Mouse (Mus musculus): Measurements from ENCODE around the gene Pnrc1. TPM values are rescaled to one million over a fixed set of nuclear protein-coding genes. Genes with fewer than 3 reads are reported as not detected.
A peak's percentile ranks its signal among the peaks of the same experiment; 100 is the strongest.

The Pnrc1 gene
- polyA plus RNA-seq, 1 experiment: 54.9 TPM

DNA sequence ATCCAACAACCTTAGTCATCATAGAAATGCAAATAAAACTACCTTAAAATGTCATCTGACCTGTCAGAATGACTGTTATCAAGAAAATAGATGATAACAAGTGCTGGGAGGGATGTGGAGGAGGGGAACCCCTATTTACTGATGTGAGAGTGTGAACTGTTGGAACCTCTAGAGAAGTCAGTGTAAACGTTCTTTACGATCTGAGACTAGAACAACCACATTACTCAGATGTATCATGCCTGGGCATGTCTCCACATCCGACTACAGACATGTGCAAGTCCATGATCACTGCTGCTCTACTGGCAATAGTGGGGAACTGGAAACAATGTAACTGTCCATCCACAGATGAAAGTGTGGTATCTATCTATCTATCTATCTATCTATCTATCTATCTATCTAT is 16.5 kb downstream of the Pnrc1 start:
- no peak for DNase-seq (ENCODE audit: extremely low spot score in 1 of 2, low spot score in 1 of 2)

DNA sequence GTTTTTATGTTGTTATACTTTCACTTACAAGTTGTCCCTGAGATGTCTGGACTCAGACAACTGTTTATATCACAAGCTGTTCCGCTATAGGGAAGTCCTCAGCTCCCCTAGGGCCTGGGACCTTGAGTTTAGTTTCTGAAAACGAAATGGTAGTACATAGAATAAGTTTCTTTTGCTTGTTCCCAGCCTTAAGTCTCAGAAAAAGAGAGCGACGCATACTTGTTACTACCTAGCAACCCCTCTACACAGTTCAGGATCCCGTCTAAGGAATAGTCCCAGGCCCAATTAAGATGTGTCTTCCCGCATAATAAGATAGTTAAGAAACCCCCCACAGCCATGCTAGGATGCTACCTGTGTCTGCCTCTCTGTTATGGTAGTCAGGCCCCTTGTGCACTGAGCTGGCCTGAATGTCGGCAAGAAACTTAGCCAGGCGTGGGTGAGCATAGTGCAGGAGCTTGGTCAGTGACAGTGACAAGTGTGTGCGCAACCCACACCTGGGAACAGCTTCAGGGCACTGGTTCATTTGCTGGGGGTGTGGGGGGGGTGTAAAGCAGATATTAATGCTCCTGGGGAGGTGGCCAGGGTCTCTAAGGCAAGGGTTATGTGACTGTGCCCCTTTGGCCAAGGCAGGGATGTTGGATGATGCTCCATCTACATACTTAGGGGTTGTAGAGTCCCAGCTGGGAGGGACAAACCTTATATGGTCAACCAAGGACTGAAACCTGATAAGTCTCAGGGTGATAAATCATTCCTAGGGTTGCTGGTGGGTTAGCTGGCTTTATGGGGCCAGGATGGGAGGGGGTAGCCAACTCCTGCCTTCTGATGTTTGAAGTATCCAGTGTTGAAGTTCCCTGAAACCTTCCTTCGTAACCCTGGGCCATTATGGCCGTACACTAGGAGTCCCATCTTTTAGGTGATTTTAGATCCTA is 19.3 kb downstream of the Pnrc1 start:
- DNase-seq (ENCODE audit: extremely low spot score in 1 of 2, low spot score in 1 of 2): no peak

DNA sequence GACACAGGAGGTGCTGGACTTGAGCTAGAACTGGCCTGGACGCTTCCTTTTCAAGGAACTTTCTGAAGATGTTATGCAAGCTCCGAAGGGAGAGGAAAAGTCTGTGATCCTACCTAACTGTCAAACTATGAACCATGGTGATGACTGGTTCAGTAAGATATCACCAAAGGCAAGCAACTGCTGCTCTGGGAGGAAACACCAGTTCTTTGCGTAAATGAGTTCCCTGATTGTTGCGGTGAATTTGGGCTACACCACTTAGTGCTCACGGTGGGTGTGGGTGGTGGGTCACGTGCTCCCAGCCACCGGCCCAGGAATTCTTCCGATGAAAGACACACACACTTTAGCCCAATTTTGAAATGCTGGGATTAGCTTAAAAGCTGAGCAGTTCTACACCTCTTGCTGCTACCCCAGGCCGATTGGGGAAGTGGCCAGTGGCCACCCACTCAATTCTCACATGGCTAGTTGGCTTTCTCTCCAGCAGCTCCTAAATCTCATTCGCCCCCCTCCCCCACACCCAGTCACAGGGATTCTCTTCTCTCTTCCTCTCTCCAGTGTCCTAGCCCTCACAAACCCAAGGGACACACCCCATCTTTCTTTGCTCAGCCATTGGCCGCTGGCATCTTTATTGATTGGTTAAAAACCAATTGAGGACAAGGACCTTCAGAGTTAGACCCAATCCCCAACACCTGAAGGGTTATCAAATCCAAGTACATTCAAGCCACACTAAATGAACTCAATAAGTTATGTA is 24.8 kb downstream of the Pnrc1 start:
- DNase-seq (ENCODE audit: extremely low spot score in 1 of 2, low spot score in 1 of 2): no peak

DNA sequence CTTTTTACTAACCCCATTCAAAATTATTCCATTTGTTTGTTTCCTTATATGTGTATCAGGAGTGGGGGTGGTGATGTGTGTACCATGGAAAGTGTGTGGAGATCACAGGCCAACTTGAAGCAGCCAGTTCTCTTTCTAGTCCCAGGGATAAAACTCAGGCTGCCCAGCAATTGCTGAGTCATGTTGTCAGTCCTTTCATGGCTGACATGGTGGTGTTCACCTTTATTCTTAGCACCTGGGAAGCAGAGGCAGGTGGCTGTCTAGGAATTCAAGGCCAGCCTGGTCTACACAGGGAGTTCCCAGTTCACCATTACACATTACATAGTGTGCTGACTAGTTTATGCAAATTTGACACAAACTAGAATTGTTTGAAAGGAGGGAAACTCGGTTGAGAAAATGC is 27.1 kb downstream of the Pnrc1 start:
- no peak for DNase-seq (ENCODE audit: extremely low spot score in 1 of 2, low spot score in 1 of 2)

DNA sequence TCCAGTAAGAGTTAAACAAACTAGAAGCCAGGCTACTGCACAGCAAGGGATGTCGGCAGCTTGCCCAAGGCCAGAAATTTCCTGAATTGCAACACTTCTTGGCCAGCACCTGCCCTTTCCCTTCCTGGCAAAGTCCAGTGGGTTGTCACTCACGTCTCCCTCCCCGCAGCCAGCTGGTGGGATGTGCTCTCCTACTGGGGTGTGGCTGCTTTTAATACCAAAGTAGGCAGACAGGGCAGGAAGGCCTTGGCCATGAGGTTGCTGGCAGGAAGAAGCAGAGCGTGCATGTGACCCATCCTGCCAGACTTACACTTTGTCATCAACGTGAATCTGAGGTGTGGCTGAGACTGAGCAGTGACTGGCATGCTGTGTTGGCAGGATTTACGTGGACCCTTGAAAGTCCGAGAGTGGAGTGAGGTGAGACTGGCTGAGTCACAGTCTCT is 28.6 kb downstream of the Pnrc1 start:
- DNase-seq (ENCODE audit: extremely low spot score in 1 of 2, low spot score in 1 of 2): peak in 1 of 2 experiments; percentile 43

DNA sequence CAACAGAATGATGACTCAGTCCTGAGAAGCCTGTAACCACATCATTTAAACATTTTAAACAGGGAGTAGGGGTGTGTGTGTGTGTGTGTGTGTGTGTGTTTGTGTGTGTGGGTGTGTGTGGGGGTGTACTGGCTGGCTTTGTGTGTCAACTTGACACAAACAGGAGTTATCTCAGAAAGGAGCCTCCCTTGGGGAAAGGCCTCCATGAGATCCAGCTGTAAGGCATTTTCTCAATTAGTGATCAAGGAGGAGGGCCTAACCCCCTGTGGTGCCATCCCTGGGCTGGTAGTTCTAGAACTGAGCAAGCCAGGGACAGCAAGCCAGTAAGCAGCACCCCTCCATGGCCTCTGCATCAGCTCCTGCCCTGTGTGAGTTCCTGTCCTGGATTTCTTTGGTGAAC is 29.7 kb downstream of the Pnrc1 start:
- no peak for DNase-seq (ENCODE audit: extremely low spot score in 1 of 2, low spot score in 1 of 2)

DNA sequence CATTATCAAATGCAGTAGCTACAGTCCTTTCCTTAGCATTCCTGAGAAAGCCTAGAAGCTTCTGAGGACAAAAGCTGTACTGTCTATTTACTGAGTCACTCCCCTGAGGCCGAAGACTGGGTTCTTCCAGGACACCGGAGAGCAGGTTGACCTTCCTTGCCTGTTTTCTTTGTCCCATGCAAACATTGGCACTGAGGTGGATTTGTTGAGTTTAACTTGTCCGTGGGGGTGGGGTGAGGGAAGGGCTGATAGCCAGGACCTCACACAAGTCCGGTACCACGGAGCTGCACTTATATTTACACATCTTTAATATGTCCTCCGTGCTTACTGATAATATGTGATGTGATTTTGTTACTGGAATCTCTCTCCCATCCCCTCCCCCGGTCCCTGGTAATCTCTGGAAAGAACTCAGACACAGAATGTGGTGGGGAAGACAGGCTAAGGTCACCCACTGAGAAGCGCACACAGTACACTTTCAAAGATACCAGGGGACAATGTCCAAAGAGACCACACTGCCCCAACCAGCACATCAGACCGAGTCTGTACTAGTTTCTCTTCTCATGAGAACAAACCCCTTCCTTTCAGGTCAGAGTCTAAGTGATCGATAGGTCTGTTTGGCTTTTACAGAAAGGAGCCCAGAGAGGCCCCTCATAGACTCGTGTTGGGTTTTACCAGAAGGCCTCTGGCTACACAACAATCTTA is 32.5 kb downstream of the Pnrc1 start:
- no peak for DNase-seq (ENCODE audit: extremely low spot score in 1 of 2, low spot score in 1 of 2)

DNA sequence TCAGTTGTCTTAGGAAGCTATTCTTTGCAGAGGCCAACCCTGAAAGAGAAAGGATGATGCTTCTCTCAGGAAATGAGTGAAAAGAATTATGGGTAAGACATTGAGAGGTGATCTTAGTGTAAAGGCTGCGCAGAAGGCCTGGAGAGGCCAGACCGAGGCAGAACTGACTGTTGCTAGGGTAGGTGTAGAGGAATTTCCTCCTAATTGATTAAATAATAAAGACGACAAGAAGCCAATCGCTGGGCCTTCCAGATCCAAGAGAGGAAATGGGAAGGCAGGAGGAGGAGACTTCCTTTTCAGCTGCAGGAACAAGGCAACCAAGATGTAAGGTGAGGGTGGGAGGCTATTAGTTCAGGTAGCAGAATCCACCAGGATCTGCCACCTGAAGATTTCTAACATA is 35.3 kb downstream of the Pnrc1 start:
- no peak for DNase-seq (ENCODE audit: extremely low spot score in 1 of 2, low spot score in 1 of 2)

DNA sequence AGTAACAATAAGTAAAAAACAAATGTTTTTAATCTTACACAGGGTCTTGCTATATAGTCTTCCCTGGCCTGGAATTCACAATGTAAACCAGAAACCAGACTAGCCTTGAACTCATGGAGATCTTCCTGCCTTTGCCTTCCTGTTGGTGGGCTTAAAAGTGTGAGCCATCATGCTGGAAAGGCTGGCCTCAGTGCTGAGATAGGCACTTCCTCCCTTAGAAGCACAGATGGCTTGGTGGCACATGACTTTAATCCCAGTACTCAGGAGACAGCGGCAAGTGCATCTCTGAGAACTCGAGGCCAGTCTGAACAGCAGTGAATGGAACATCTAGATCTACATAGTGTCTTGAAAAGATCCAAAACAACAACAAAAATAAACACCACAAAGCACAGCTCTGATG is 39.1 kb downstream of the Pnrc1 start:
- DNase-seq (ENCODE audit: extremely low spot score in 1 of 2, low spot score in 1 of 2): no peak

DNA sequence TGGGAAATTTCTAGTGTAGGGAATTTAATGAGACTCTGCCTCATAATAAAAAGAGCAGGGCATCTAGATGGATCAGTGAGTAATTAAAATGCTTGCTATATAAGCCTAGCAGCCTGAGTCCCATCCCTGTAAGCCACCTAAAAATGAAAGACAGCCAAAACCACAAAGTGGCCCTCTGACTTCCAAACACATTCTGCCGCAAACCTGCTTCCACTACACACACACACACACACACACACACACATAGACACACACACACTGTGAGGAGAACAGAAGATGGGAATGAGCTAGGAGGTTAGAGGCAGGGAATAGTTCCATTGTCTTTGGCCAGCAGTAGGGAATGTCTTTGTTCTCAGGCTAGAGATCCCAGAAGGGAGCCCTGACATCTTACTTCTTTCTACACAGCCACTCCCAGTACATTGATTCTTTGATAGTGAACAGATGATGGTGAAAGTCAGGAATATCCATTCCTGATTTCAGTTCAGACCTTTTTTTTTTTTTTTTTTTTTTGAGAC is 40.2 kb downstream of the Pnrc1 start:
- no peak for DNase-seq (ENCODE audit: extremely low spot score in 1 of 2, low spot score in 1 of 2)

DNA sequence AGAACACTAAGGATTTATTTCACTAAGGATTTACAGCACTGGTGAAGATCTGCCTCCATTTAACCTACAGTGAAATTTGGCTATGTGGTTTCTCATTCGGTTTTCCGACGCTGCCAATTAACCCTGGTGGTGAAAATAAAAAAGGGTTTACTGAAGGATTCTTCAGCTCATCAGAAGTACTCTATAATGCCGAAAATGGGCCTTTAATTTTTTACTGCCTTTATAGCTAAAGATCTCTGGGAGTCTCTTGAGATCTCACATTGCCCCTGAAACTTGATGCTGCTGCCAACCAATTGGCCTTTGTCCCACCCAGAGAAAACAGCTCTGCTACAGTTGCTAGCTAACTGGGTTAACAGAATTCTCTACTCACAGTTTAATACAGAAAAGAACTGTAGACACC is 41.0 kb downstream of the Pnrc1 start:
- DNase-seq (ENCODE audit: extremely low spot score in 1 of 2, low spot score in 1 of 2): no peak

DNA sequence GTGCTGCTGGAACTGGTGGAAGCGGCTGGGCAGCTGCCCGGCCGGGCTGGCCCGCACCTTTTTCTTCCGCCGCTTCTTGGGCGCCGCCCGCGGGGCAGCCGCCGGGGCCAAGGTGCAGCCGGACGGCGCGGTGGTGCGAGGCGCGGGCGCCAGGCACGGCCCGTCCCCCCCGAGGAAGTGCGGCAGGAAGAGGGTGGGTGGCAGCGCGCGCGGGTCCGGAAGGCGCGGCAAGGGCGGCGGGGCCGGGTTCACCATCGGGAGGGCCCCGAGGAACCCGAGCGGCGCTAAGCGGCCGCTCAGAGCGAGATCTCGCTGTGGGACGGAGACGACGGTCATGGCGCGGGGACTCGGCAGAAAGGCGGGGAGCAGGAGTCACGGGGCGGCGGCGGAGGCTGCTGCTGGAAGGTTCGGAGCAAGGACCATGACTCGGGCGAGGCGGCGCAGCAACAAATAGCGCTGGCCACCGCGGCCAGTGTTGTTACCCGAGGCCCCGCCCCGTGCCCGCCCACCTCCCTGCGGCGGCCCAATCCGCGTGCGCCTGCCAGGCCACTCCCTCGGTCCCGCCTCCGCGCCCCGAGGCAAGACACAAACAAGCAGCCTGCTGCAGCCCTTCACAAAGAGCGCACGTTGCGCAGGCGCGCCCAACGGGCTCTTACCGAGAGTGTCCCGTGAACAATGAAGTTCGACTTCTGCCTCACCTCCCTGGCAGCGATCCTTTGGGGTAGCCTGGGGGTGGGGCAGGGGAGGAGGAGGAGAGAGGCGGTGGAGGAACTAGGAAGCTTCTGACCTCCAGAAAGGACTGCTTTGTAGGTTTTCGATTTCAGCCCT is 41.7 kb downstream of the Pnrc1 start:
- peak; percentile 95 to 98 for DNase-seq (ENCODE audit: extremely low spot score in 1 of 2, low spot score in 1 of 2)

DNA sequence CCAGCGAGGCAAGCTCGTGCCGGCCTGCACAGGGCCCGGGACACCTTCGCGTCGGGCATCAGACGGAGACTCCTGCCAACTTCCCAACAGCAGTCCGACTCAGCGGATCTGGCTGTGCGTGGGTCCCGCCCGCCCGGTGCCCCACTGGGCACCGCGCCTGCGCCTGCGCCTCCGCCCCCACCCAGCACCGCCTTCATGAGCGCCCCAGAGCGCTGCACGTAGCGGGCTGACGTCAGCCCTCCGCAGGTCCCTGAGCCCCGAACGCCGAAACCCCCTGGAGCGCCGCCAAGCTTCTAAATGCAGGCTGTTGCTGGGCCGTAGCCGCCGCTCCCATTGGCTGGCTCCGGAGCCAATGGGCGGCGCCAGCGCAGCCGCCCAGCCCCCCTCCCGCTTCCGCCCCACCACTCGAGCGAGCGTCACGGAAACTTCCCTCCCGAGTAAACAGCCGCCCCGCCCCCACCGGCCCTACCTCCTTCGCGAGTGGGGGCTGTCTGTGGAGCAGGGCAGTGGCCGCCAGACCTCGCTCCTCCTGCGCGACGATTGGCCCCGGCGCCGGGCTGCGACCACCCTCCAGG is 42.4 kb downstream of the Pnrc1 start:
- DNase-seq (ENCODE audit: extremely low spot score in 1 of 2, low spot score in 1 of 2): peak; percentile 95 to 99

DNA sequence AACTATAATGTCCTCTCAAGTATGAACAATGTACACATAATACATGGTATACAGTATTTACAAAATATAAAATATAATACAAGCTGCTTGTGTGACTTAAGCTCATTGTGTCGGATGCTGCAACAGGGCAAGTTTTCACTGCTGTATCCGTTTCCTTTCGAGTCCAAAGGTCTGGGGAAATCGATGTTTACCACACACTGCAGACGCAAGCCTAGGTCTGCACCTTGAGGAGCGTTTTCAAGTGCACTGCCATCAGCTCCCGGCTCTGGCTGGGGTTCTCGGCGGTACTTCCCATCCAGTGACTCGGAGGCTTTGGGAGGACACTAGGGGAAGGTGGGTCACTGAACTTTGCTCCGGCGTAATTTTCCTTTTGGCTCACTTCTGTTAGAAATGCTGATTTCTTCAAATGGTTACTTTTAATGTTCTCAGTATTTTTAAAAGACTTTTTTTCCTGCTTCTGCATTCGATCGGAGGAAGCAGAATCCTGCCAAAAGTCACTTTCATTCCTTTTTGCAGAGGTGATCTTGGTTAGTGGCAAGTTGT is 44.0 kb downstream of the Pnrc1 start:
- no peak for DNase-seq (ENCODE audit: extremely low spot score in 1 of 2, low spot score in 1 of 2)

DNA sequence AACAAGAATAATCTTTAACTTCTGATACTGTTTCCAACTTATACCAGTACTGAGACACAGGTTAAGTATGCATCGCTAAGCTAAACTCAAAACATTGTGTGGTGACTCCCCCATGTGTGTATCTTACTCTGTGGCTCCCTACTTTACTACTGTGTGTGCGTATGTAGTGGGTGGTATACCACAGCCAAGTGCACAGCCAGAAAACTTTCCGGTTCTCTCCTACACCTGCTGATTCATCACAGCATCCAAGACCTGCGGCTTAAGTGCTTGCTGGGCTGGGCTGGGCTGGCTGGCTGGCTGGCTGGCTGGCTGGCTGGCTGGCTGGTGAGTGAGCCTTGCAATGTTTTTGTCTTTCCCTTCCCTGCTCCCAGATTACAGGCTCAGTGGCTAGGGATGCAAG is 46.0 kb downstream of the Pnrc1 start:
- DNase-seq (ENCODE audit: extremely low spot score in 1 of 2, low spot score in 1 of 2): peak in 1 of 2 experiments; percentile 44

DNA sequence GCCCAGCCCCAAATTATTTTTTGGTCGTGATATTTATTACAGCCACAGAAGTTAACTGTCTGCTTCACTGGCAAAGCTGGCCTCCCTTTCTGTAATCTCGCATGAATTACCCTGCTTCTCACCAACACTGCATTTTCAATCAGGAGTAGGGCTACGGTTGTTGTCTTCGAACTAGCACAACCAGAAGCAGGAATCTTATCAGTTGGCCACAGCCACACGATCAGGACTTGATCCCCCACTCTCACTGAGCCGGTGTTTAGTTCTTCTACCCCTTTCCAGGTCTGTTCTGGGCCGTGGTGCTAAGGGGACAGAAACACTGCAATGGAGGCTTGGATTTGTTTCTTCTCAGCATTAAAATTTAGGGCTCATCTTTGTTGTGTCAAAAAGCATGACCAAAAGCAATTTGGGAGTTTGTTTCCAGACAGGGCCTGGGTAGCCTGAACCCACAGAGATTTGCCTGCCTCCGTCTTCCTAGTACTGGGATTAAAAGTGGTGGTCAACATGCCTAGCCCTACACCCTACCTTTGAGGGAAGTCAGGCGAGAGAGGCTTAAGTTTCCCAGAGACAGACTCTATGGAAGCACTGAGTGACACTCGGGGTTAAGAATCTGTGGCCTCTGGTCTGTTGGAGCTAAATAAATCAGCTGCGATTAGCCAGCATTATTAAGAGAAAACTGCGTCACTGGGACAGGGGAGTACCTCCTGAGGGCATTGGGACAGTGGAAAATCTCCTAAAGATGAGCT is 46.8 kb downstream of the Pnrc1 start:
- no peak for DNase-seq (ENCODE audit: extremely low spot score in 1 of 2, low spot score in 1 of 2)

DNA sequence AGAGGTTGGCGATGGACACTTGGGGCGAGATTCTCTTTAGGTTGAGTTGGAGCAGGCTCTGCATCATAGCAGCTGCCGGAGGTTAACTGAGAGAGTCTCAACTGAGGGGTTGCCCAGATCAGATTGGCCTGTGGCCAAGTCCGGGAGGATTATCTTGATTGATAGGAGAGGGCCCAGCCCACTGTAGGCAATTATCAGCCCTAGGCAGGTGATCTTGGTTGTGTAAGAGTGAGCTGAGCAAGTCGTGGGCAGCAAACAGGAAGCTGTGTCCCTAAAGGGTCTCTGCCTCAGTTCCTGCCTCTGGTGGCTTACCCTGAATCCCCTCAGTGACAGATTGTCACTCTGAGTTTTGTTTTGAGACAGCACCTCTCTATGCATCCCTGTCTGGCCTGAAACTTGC is 47.4 kb downstream of the Pnrc1 start:
- DNase-seq (ENCODE audit: extremely low spot score in 1 of 2, low spot score in 1 of 2): no peak

DNA sequence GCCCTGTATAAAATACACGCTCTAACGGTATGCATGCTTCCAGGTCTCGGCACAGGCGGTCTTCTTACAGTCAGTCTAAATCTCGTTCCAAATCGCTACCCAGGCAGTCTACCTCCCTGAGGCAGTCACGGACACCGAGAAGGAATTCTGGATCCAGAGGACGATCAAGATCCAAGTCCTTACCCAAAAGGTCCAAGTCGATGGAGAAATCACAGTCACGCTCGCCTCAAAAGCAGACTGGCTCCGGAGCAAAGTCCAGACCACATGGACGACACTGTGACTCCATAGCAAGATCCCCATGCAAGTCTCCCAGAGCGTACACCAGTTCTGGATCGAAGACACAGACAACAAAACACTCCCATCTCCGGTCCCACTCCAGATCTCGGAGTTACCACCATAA is 59.1 kb downstream of the Pnrc1 start:
- no peak for DNase-seq (ENCODE audit: extremely low spot score in 1 of 2, low spot score in 1 of 2)

DNA sequence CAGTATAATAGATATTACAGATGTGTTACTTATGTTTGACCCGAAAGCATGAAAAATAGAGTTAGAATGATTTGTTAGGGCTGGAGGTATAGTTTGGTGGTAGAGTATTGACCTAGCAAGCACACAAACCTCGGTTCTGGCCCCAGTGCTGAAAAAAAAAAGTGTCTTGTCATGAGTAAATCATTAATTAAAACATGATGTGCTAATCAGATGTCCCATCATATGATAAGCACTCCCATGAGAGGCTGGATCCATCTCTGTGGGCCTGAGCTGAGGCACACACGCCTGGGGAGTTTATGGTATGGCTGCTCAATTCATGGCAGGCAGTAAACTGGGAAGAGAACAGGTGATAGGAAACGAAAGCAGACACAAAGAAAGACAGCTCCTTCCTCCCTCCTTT is 60.3 kb downstream of the Pnrc1 start:
- no peak for DNase-seq (ENCODE audit: extremely low spot score in 1 of 2, low spot score in 1 of 2)
